Mouse (Mus musculus) erythroblast, embryonic 14.5 days (primary cell): Measurements from ENCODE around the gene Grik1. TPM values are rescaled to one million over a fixed set of nuclear protein-coding genes. Genes with fewer than 3 reads are reported as not detected.

Experiments
- H3K27me3 ChIP-seq: 2 replicates; pipeline ENCODE4 v1.6.1; 2012; ENCODE audit warnings: inconsistent platforms; ENCODE audit not compliant: control insufficient read depth
- H3K36me3 ChIP-seq: 2 replicates; pipeline ENCODE4 v1.6.1; 2012; ENCODE audit warnings: mild to moderate bottlenecking, inconsistent platforms; ENCODE audit not compliant: control insufficient read depth
- H3K4me1 ChIP-seq: 2 replicates; pipeline ENCODE4 v1.6.1; 2012; ENCODE audit warnings: inconsistent platforms; ENCODE audit not compliant: control insufficient read depth
- H3K4me3 ChIP-seq: replicated peaks from 2 replicates; pipeline ENCODE3; 2012; ENCODE audit warnings: moderate library complexity, mild to moderate bottlenecking, inconsistent platforms
- H3K9me3 ChIP-seq: 2 replicates; pipeline ENCODE4 v1.6.1; 2012; ENCODE audit warnings: low read length, inconsistent platforms, mixed read lengths; ENCODE audit not compliant: control insufficient read depth
- GATA1 ChIP-seq: IDR thresholded peaks from 2 replicates; pipeline ENCODE4 v1.6.1; 2012; ENCODE audit warnings: low read length, inconsistent platforms, mixed read lengths
- TAL1 ChIP-seq: IDR thresholded peaks from 3 replicates; pipeline ENCODE4 v1.6.1; 2012; ENCODE audit warnings: low read length, inconsistent platforms, mixed read lengths
- polyA plus RNA-seq: library from polyadenylated mRNA; stranded (reverse); fragments of >175 nt; gene quantifications from 2 replicates; pipeline ENCODE4 v1.2.3, GENCODE M21; 2012

Grik1 gene
- polyA plus RNA-seq, 1 experiment: not detected

- H3K27me3 ChIP-seq: no peaks in the 10 kb centered on the region
- H3K36me3 ChIP-seq: no peaks in the 10 kb centered on the region
- TF ChIP-seq GATA1 (no peak), TAL1 (no peak)
- no peak overlapping the region for H3K4me3 ChIP-seq
- no peaks in the 10 kb centered on the region for H3K4me1 ChIP-seq
- 0 out of 2 replicates have a peak, but pooled peaks cover 5% of the 10 kb centered on the region for H3K9me3 ChIP-seq
Observed at GRCm38 (mm10) chr16:88177364-88177763, 112.7 kb downstream of the Grik1 start.

- H3K36me3 ChIP-seq: no peaks in the 10 kb centered on the region
- H3K4me3 ChIP-seq: no peak overlapping the region
- H3K9me3 ChIP-seq: no peaks in the 10 kb centered on the region
- no peak for TF ChIP-seq TAL1
- TF ChIP-seq GATA1: no peak
- no peaks in the 10 kb centered on the region for H3K4me1 ChIP-seq
- no peaks in the 10 kb centered on the region for H3K27me3 ChIP-seq
Observed at GRCm38 (mm10) chr16:88174083-88174721, 115.9 kb downstream of the Grik1 start.

GRCm38 (mm10) chr16:88166547-88166946 is 123.5 kb downstream of the Grik1 start:
- Histone ChIP-seq H3K27me3 (no peaks in the 10 kb centered on the region), H3K4me3 (no peak overlapping the region), H3K9me3 (no peaks in the 10 kb centered on the region; the same call in 1 of the 2 replicates), H3K4me1 (no peaks in the 10 kb centered on the region), H3K36me3 (no peaks in the 10 kb centered on the region)
- TF ChIP-seq TAL1: no peak
- no peak for TF ChIP-seq GATA1

DNA sequence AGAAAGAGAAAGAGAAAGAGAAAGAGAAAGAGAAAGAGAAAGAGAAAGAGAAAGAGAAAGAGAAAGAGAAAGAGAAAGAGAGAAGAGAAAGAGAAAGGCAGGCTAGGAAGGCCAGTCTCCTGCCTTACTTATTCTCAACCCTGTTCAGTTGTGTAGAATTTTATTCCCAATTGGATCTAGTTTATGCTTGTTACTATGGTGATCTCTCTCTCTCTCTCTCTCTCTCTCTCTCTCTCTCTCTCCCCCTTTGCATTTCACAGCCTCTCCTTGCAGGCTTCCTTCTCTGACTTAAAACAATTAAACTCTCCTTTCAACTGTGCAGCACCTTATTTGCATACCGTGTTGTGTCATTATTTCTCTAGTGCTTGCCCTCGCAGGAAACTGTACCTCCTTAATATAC is 147.5 kb downstream of the Grik1 start:
- no peaks in the 10 kb centered on the region for H3K4me1 ChIP-seq
- no peak overlapping the region for H3K4me3 ChIP-seq
- H3K36me3 ChIP-seq: no peaks in the 10 kb centered on the region
- no peaks in the 10 kb centered on the region for H3K27me3 ChIP-seq
- no peak for TF ChIP-seq GATA1
- TF ChIP-seq TAL1: no peak
- peaks cover 8% of the 10 kb centered on the region for H3K9me3 ChIP-seq

DNA sequence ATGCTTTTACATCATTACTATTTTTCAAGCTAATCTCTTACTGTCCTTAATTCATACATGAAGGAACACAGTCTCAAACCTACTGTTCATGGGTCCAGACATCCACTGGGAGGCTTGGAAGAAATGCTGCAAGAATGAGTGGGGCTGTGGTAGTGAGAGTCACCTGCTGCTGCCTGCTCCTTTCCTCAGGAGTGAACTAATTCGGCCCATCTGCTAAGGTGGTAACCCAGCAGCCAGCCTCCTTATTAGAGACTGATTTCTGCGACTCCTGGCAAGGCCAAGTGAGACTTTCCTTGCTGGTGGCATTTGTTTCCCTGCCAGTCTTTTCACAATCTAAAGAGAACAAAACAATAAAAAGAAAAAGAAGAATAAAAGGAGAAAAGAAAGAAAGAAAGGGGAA is 147.9 kb downstream of the Grik1 start:
- no peaks in the 10 kb centered on the region for H3K27me3 ChIP-seq
- no peak overlapping the region for H3K4me3 ChIP-seq
- TF ChIP-seq TAL1: no peak
- no peak for TF ChIP-seq GATA1
- H3K4me1 ChIP-seq: no peaks in the 10 kb centered on the region
- H3K36me3 ChIP-seq: no peaks in the 10 kb centered on the region
- H3K9me3 ChIP-seq: peaks cover 8% of the 10 kb centered on the region

- H3K9me3 ChIP-seq: peaks cover 10% of the 10 kb centered on the region
- no peaks in the 10 kb centered on the region for H3K36me3 ChIP-seq
- no peaks in the 10 kb centered on the region for H3K27me3 ChIP-seq
Observed at GRCm38 (mm10) chr16:88141594-88141993, 148.5 kb downstream of the Grik1 start.

DNA sequence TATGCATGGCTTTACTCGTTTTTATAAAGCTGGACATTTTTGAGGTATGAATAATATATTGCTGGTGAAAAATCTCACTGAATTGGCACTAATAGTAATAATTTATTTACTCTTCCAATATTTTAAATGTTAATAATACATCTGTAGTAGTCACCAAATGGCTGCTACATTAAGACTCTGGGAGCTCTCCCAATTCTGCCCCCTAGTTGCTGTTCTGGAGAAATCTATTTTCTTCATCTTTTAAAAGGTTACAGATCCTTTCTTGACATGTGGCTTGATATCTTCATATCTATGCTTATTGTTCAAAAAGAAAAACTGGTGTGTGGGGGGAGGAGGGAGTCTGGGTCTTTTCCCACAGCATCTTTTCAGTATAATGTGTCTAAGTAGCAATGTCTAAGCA is 151.2 kb downstream of the Grik1 start:
- TF ChIP-seq GATA1 (no peak), TAL1 (no peak)
- Histone ChIP-seq H3K27me3 (no peaks in the 10 kb centered on the region), H3K36me3 (no peaks in the 10 kb centered on the region), H3K4me1 (no peaks in the 10 kb centered on the region), H3K4me3 (no peak overlapping the region), H3K9me3 (peaks cover 10% of the 10 kb centered on the region)

More at GRCm38 (mm10) chr16:88141594-88141993, 148.5 kb downstream of the Grik1 start:
- no peaks in the 10 kb centered on the region for H3K4me1 ChIP-seq
- TF ChIP-seq TAL1 (no peak), GATA1 (no peak)
- H3K4me3 ChIP-seq: no peak overlapping the region

- Histone ChIP-seq H3K4me1 (no peaks in the 10 kb centered on the region), H3K9me3 (peaks cover 4% of the 10 kb centered on the region; the same call in 1 of the 2 replicates), H3K36me3 (no peaks in the 10 kb centered on the region), H3K27me3 (no peaks in the 10 kb centered on the region), H3K4me3 (no peak overlapping the region)
- TF ChIP-seq GATA1 (no peak), TAL1 (no peak)
Observed at GRCm38 (mm10) chr16:88132919-88133318, 157.1 kb downstream of the Grik1 start.

- Histone ChIP-seq H3K4me1 (no peaks in the 10 kb centered on the region), H3K4me3 (no peak overlapping the region), H3K36me3 (no peaks in the 10 kb centered on the region), H3K9me3 (peaks cover 2% of the 10 kb centered on the region; the same call in 1 of the 2 replicates), H3K27me3 (no peaks in the 10 kb centered on the region)
- TF ChIP-seq TAL1 (no peak), GATA1 (no peak)
Observed at GRCm38 (mm10) chr16:88131103-88131502, 159.0 kb downstream of the Grik1 start.
